Mouse (Mus musculus) limb, embryonic 13.5 days (tissue): Measurements from ENCODE around the gene Mtg1. TPM values are rescaled to one million over a fixed set of nuclear protein-coding genes. Genes with fewer than 3 reads are reported as not detected.

ENCODE experiments used
- ATAC-seq: fragments of 200-750 bp; cut with Nextera tagmentation; 2 replicates; pipeline ENCODE4 v1.8.0; 2017; ENCODE audit warnings: low read depth, moderate number of reproducible peaks, moderate TSS enrichment; ENCODE audit not compliant: low FRiP score
- H3K27ac ChIP-seq: fragments of 300-500 bp; sonication (generic); 2 replicates; pipeline ENCODE4 v1.5.1; 2015; ENCODE audit warnings: inconsistent platforms, mild to moderate bottlenecking, moderate library complexity
- H3K27me3 ChIP-seq: fragments of 300-500 bp; sonication (generic); 2 replicates; pipeline ENCODE4 v1.6.1; 2015; ENCODE audit warnings: mild to moderate bottlenecking, inconsistent platforms
- H3K36me3 ChIP-seq: fragments of 300-500 bp; sonication (generic); 2 replicates; pipeline ENCODE4 v1.6.1; 2015; ENCODE audit warnings: inconsistent platforms, mild to moderate bottlenecking, moderate library complexity
- H3K4me1 ChIP-seq: fragments of 300-500 bp; sonication (generic); 2 replicates; pipeline ENCODE4 v1.6.1; 2015; ENCODE audit warnings: inconsistent platforms
- H3K4me2 ChIP-seq: fragments of 300-500 bp; sonication (generic); replicated peaks from 2 replicates; pipeline ENCODE4 v1.6.1; 2015; ENCODE audit warnings: inconsistent platforms, mild to moderate bottlenecking, moderate library complexity
- H3K4me3 ChIP-seq: fragments of 300-500 bp; sonication (generic); 2 replicates; pipeline ENCODE4 v1.5.1; 2015; ENCODE audit warnings: moderate library complexity, mild to moderate bottlenecking, inconsistent platforms
- H3K9ac ChIP-seq: fragments of 300-500 bp; sonication (generic); 2 replicates; pipeline ENCODE4 v1.6.1; 2015; ENCODE audit warnings: mild to moderate bottlenecking, inconsistent platforms
- H3K9me3 ChIP-seq: fragments of 300-500 bp; sonication (generic); 2 replicates; pipeline ENCODE4 v1.6.1; 2016; ENCODE audit warnings: inconsistent platforms
- WGBS: fragments of 180-500 bp; shearing (Covaris S2); methylation state at CpG from one replicate; pipeline ENCODE4 v1.1.7; 2015; 5-methylcytosine and 5-hydroxymethylcytosine counted together
- polyA plus RNA-seq: library from polyadenylated mRNA; unstranded; fragments of >200 nt; fragmentation: Nextera tagmentation; extraction: Ambion mirVana; gene quantifications from 2 replicates; pipeline ENCODE4 v1.2.1, GENCODE M21; 2015

Mtg1 gene
- 22.7 and 23.6 TPM in 2 replicates for polyA plus RNA-seq

GRCm38 (mm10) chr7:140137135-140138020, at the start of gene Mtg1:
Gene Mtg1 (plus strand): TSS chr7:140137564.
- peak; percentile 98 for ATAC-seq
- Histone ChIP-seq H3K9me3 (no peaks in the 10 kb centered on the region), H3K4me3 (peak within 1 kb of the TSS; percentile 79), H3K27me3 (no peaks in the 10 kb centered on the region), H3K9ac (peak within 1 kb of the TSS; percentile 89), H3K27ac (peak within 1 kb of the TSS; percentile 59; the same call in 1 of the 2 replicates), H3K4me2 (peak within 1 kb of the TSS; percentile 81), H3K4me1 (peaks cover 6% of the 10 kb centered on the region), H3K36me3 (peaks cover 14% of the 10 kb centered on the region)
- WGBS, result 1% methylated on average over 39 of the region's 39 CpGs

GRCm38 (mm10) chr7:140090601-140091000, 46.8 kb upstream of the Mtg1 start:
- Histone ChIP-seq H3K4me1 (0 out of 2 replicates have a peak, but pooled peaks cover 5% of the 10 kb centered on the region), H3K36me3 (no peaks in the 10 kb centered on the region), H3K4me3 (no peak overlapping the region), H3K9ac (no peak overlapping the region), H3K27me3 (no peaks in the 10 kb centered on the region), H3K27ac (no peak overlapping the region), H3K9me3 (no peaks in the 10 kb centered on the region), H3K4me2 (no peak overlapping the region)
- no peak for ATAC-seq
- 73% methylated on average over 10 of the region's 10 CpGs for WGBS

- 65% methylated on average over 5 of the region's 5 CpGs for WGBS
- no peaks in the 10 kb centered on the region for H3K27me3 ChIP-seq
- no peak within 1 kb of the TSS for H3K9ac ChIP-seq
- 0 out of 2 replicates have a peak, but pooled peaks cover 2% of the 10 kb centered on the region for H3K36me3 ChIP-seq
- H3K9me3 ChIP-seq, result no peaks in the 10 kb centered on the region
- H3K27ac ChIP-seq, result no peak within 1 kb of the TSS
- no peak within 1 kb of the TSS for H3K4me3 ChIP-seq
- 0 out of 2 replicates have a peak, but pooled peaks cover 5% of the 10 kb centered on the region for H3K4me1 ChIP-seq
- H3K4me2 ChIP-seq, result no peak within 1 kb of the TSS
- ATAC-seq, result no peak
These were observed 44.3 kb upstream of the Mtg1 start, which contains the start of gene Prap1 for GRCm38 (mm10) chr7:140092924-140093528. Gene Prap1 (plus strand): TSS chr7:140093395.

- Histone ChIP-seq H3K4me3 (no peak overlapping the region), H3K27ac (no peak overlapping the region), H3K4me1 (0 out of 2 replicates have a peak, but pooled peaks cover 5% of the 10 kb centered on the region), H3K9ac (no peak overlapping the region), H3K4me2 (no peak overlapping the region), H3K9me3 (no peaks in the 10 kb centered on the region), H3K36me3 (0 out of 2 replicates have a peak, but pooled peaks cover 4% of the 10 kb centered on the region), H3K27me3 (no peaks in the 10 kb centered on the region)
- 46% methylated on average over 5 of the region's 5 CpGs for WGBS
- no peak for ATAC-seq
These were observed 42.4 kb upstream of the Mtg1 start for GRCm38 (mm10) chr7:140094954-140095353.

GRCm38 (mm10) chr7:140095556-140095955, 41.8 kb upstream of the Mtg1 start:
- no peak overlapping the region for H3K9ac ChIP-seq
- 27% methylated on average over 1 of the region's 1 CpGs for WGBS
- no peaks in the 10 kb centered on the region for H3K27me3 ChIP-seq
- no peak overlapping the region for H3K27ac ChIP-seq
- no peak overlapping the region for H3K4me3 ChIP-seq
- H3K4me1 ChIP-seq, result 0 out of 2 replicates have a peak, but pooled peaks cover 5% of the 10 kb centered on the region
- no peaks in the 10 kb centered on the region for H3K9me3 ChIP-seq
- no peak overlapping the region for H3K4me2 ChIP-seq
- no peak for ATAC-seq
- H3K36me3 ChIP-seq, result 0 out of 2 replicates have a peak, but pooled peaks cover 4% of the 10 kb centered on the region

- H3K4me2 ChIP-seq, result no peak overlapping the region
- 0 out of 2 replicates have a peak, but pooled peaks cover 5% of the 10 kb centered on the region for H3K4me1 ChIP-seq
- ATAC-seq, result no peak
- no peak overlapping the region for H3K4me3 ChIP-seq
- H3K27ac ChIP-seq, result no peak overlapping the region
- H3K27me3 ChIP-seq, result no peaks in the 10 kb centered on the region
- H3K36me3 ChIP-seq, result 0 out of 2 replicates have a peak, but pooled peaks cover 4% of the 10 kb centered on the region
- H3K9ac ChIP-seq, result no peak overlapping the region
- no peaks in the 10 kb centered on the region for H3K9me3 ChIP-seq
These were observed 41.3 kb upstream of the Mtg1 start for GRCm38 (mm10) chr7:140096055-140096454.

- Histone ChIP-seq H3K27ac (no peak overlapping the region), H3K4me1 (peaks cover 19% of the 10 kb centered on the region; the same call in 1 of the 2 replicates), H3K4me2 (no peak overlapping the region), H3K27me3 (no peaks in the 10 kb centered on the region), H3K9me3 (no peaks in the 10 kb centered on the region), H3K36me3 (0 out of 2 replicates have a peak, but pooled peaks cover 4% of the 10 kb centered on the region), H3K4me3 (no peak overlapping the region), H3K9ac (no peak overlapping the region)
- 91% methylated on average over 1 of the region's 1 CpGs for WGBS
- ATAC-seq, result no peak
These were observed 38.9 kb upstream of the Mtg1 start for GRCm38 (mm10) chr7:140098466-140098865.

GRCm38 (mm10) chr7:140101498-140101897, 35.9 kb upstream of the Mtg1 start:
- Histone ChIP-seq H3K4me1 (peaks cover 15% of the 10 kb centered on the region; the same call in 1 of the 2 replicates), H3K36me3 (peaks cover 21% of the 10 kb centered on the region), H3K9ac (peak overlapping the region; percentile 62; the same call in 1 of the 2 replicates), H3K9me3 (no peaks in the 10 kb centered on the region), H3K27ac (no peak overlapping the region), H3K4me2 (peak overlapping the region; percentile 68), H3K27me3 (no peaks in the 10 kb centered on the region), H3K4me3 (peak overlapping the region; percentile 44)
- 78% methylated on average over 10 of the region's 10 CpGs for WGBS
- ATAC-seq, result no peak

- Histone ChIP-seq H3K9ac (peak within 1 kb of the TSS; percentile 62), H3K9me3 (no peaks in the 10 kb centered on the region), H3K36me3 (peaks cover 28% of the 10 kb centered on the region), H3K4me3 (peak within 1 kb of the TSS; percentile 44), H3K27ac (0 out of 2 replicates have a peak within 1 kb of the TSS, but pooled peaks have one; percentile 6), H3K27me3 (no peaks in the 10 kb centered on the region), H3K4me2 (peak within 1 kb of the TSS; percentile 68), H3K4me1 (peaks cover 15% of the 10 kb centered on the region; the same call in 1 of the 2 replicates)
- 2% methylated on average over 30 of the region's 30 CpGs for WGBS
- peak; percentile 92 for ATAC-seq
These were observed 35.1 kb upstream of the Mtg1 start, which contains the start of gene Fuom for GRCm38 (mm10) chr7:140101993-140102860. Gene Fuom (minus strand): TSS chr7:140102441.

GRCm38 (mm10) chr7:140104009-140104408, 33.4 kb upstream of the Mtg1 start:
- Histone ChIP-seq H3K4me1 (peaks cover 15% of the 10 kb centered on the region; the same call in 1 of the 2 replicates), H3K9ac (no peak overlapping the region), H3K4me3 (no peak overlapping the region), H3K4me2 (no peak overlapping the region), H3K27ac (no peak overlapping the region), H3K27me3 (no peaks in the 10 kb centered on the region), H3K36me3 (peaks cover 42% of the 10 kb centered on the region), H3K9me3 (no peaks in the 10 kb centered on the region)
- ATAC-seq, result no peak
- WGBS, result 73% methylated on average over 4 of the region's 4 CpGs

- H3K9ac ChIP-seq, result no peak overlapping the region
- ATAC-seq, result no peak
- H3K9me3 ChIP-seq, result no peaks in the 10 kb centered on the region
- H3K27ac ChIP-seq, result no peak overlapping the region
- H3K36me3 ChIP-seq, result peaks cover 61% of the 10 kb centered on the region
- H3K27me3 ChIP-seq, result no peaks in the 10 kb centered on the region
- peaks cover 11% of the 10 kb centered on the region; the same call in 1 of the 2 replicates for H3K4me1 ChIP-seq
- WGBS, result 66% methylated on average over 3 of the region's 3 CpGs
- H3K4me2 ChIP-seq, result no peak overlapping the region
- H3K4me3 ChIP-seq, result no peak overlapping the region
These were observed 25.4 kb upstream of the Mtg1 start for GRCm38 (mm10) chr7:140111943-140112342.
